Mouse (Mus musculus) gastrocnemius, adult 2 months (tissue): ENCODE results near the gene Akp3. TPM values are rescaled to one million over a fixed set of nuclear protein-coding genes. Genes with fewer than 3 reads are reported as not detected.

Experiments used
- DNase-seq: peaks from one replicate; pipeline ENCODE4 v3.0.0; 2022
- H3K27ac ChIP-seq: fragments of 200-600 bp; 2 replicates; pipeline ENCODE4 v1.8.1; 2022; ENCODE audit warnings: mild to moderate bottlenecking
- H3K4me3 ChIP-seq: fragments of 200-600 bp; 2 replicates; pipeline ENCODE4 v1.8.1; 2022; ENCODE audit warnings: mild to moderate bottlenecking, moderate library complexity
- CTCF ChIP-seq: fragments of 200-600 bp; IDR thresholded peaks from 2 replicates; pipeline ENCODE4 v1.8.1; 2022; ENCODE audit warnings: antibody characterized with exemption, mild to moderate bottlenecking, moderate library complexity
- intact Hi-C: fragments of 180-260 bp; cut with DNase I; formaldehyde crosslinking; loops from one replicate; pipeline ENCODE4 v1.15.1; 2025
- long read RNA-seq, 2 experiments: library from polyadenylated mRNA; stranded (forward); transcript quantifications; one replicate each; pipeline ENCODE4 v2.0.0; 2021
- total RNA-seq, 2 experiments: library from RNA; stranded (reverse); gene quantifications; 2 replicates each; pipeline ENCODE4 v1.2.3; 2021

Gene Akp3
- total RNA-seq, result not detected
- long read RNA-seq, experiment 1, result 0 reads
- long read RNA-seq, experiment 2, result 0 reads

GRCm38 (mm10) chr1:87124673-87125072 lies at the start of gene Akp3:
TSS of gene Akp3 (plus strand) at chr1:87124973.
- intact Hi-C loops, result no loop called here
- Histone ChIP-seq H3K4me3 (no peak within 1 kb of the TSS), H3K27ac (no peak within 1 kb of the TSS)
- no peak for DNase-seq
- no peak for TF ChIP-seq CTCF

DNA sequence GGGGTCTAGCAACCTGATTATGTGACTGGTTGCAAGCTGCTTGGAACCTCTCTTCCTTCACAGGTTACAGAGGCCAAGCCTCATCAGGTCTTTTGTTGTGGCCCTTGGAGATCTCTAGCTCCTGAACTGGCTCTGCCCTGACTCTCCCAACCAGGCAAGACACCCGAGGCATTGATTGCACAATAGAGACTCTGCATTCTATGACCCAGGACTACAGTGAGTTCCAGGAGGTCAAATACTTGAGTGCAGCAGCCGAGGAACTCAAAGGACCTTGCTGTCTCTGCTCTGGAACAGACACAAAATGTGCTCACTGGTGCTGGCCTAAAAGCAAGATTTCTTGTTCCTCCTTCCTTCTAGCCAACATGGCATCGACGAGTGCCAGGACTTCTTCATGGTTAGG lies 38.6 kb upstream of the Akp3 start:
- intact Hi-C loops, result no loop called here
- H3K4me3 ChIP-seq, result no peak overlapping the region
- no peak for TF ChIP-seq CTCF
- no peak for DNase-seq
- H3K27ac ChIP-seq, result no peak overlapping the region

- intact Hi-C loops, result no loop called here
- TF ChIP-seq CTCF, result no peak
- no peak for DNase-seq
Observed at GRCm38 (mm10) chr1:87086964-87087363, 37.8 kb upstream of the Akp3 start.

DNA sequence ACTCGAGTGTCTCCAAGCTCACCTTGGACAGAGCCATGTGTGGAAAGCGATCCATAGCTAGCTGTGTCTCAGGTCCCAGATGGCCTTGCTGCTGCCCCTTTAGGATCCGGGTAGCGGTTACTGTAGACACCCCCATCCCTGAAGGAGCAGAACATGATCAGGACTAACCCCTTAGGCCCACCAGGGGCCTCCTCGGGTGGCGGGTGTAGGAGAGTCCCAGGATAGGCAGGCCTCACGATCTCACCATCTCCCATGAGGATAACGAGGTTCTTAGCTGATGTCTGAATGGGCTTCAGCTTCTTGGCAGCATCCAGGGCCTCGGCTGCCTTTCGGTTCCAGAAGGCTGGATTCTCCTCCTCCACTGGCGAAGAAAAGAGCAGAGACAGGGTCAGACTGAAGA lies 35.5 kb upstream of the Akp3 start:
- DNase-seq, result no peak
- TF ChIP-seq CTCF, result no peak
- intact Hi-C loops, result no loop called here
- Histone ChIP-seq H3K27ac (no peak overlapping the region), H3K4me3 (no peak overlapping the region)

More at GRCm38 (mm10) chr1:87086964-87087363, 37.8 kb upstream of the Akp3 start:
- H3K27ac ChIP-seq, result no peak overlapping the region
- no peak overlapping the region for H3K4me3 ChIP-seq

GRCm38 (mm10) chr1:87089828-87090227 lies 34.9 kb upstream of the Akp3 start, which contains the start of gene Alppl2:
TSS of gene Alppl2 (minus strand) at chr1:87089928.
- intact Hi-C loops, result no loop called here
- DNase-seq, result no peak
- no peak within 1 kb of the TSS for H3K27ac ChIP-seq
- TF ChIP-seq CTCF, result no peak
- no peak within 1 kb of the TSS for H3K4me3 ChIP-seq

GRCm38 (mm10) chr1:87095642-87096041 lies 29.1 kb upstream of the Akp3 start:
- TF ChIP-seq CTCF, result no peak
- intact Hi-C loops, result no loop called here

DNA sequence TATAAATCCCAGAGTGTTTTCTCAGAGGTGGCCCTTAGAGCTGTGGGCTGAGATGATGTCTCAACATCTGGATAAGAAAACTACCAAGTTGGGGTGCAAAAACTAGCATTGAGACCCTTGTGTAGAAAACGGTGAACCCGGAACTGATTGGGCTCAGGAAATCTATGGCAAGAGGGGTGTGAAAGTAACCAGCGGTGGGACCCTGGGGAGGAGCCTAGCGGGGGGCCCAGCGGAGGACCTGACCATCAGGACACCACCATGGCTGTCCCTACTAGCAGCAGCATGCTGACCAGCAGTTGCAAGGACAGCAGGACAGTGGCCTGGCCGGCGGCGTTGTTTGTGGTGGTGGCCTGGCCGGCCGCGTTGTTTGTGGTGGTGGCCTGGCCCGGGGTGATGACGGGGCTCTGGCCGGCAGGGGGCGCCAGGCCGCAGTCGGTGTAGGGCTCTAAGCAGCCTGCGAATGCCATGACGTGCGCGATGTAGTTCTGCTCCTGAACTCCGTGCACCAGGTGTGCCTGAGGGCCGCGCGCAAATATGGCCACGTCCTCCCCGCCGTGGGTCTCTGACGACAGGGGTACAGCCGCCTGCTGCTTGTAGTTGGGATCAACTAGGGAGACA lies 26.3 kb upstream of the Akp3 start:
- DNase-seq, result peak; percentile 81
- Histone ChIP-seq H3K4me3 (no peak overlapping the region), H3K27ac (no peak overlapping the region)
- peak; percentile 83 for TF ChIP-seq CTCF
- intact Hi-C loops, result loop anchor here (2.0 kb wide), 1 partner anchor 88 kb away; no protein-coding TSS in a partner anchor

More at GRCm38 (mm10) chr1:87095642-87096041, 29.1 kb upstream of the Akp3 start:
- Histone ChIP-seq H3K4me3 (no peak overlapping the region), H3K27ac (no peak overlapping the region)
- DNase-seq, result no peak

DNA sequence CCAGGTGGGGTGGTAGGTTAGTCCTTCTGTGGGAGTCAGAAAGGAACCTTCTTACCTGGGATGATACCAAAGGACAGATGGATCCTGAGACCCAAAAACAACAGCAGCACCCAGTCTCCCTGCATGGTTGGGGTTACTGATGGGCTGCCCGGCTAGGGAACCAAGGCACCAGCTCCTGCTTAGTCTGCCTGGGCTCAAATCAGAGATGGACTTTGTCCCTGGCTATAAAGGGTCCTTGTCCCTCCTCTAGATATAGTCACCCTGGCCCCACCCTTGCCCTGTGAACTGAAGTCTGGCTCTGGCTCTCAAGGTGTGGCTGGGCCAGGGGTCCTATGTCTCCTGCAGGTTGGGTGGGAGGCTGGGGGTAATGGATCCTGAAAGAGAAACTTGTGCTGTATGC lies 23.4 kb upstream of the Akp3 start, which contains the start of gene Alpi:
Gene Alpi (minus strand): TSS at position 196 of the 400 bp plus-strand sequence.
- DNase-seq, result no peak
- Histone ChIP-seq H3K27ac (no peak within 1 kb of the TSS), H3K4me3 (no peak within 1 kb of the TSS)
- intact Hi-C loops, result no loop called here
- TF ChIP-seq CTCF, result no peak

DNA sequence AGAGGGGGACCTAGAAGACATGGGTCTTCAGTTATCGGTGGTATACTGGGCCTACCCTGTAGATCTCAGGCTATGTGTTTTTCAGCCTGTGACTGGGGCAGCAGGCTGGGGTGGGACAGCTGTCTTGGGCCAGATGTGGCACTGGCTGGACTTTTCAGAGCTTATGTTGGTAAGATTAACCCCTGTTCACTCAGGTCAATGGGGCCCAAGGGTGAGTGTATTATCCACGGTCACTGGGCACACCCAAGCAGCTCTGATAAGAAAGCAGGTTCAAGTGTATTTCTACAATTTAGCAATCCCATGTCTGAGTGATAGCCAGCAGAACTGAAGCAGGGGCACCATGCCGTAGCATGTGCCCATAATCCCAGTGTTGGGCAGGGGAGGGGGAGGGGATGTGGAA lies 22.7 kb upstream of the Akp3 start:
- H3K4me3 ChIP-seq, result no peak overlapping the region
- H3K27ac ChIP-seq, result no peak overlapping the region
- no peak for TF ChIP-seq CTCF
- DNase-seq, result no peak
- intact Hi-C loops, result no loop called here

GRCm38 (mm10) chr1:87103936-87104335 lies 20.8 kb upstream of the Akp3 start:
- H3K27ac ChIP-seq, result no peak overlapping the region
- DNase-seq, result no peak
- H3K4me3 ChIP-seq, result no peak overlapping the region
- TF ChIP-seq CTCF, result no peak
- intact Hi-C loops, result no loop called here

- intact Hi-C loops, result no loop called here
- Histone ChIP-seq H3K4me3 (no peak overlapping the region), H3K27ac (no peak overlapping the region)
- no peak for TF ChIP-seq CTCF
- no peak for DNase-seq
Observed at GRCm38 (mm10) chr1:87106536-87106935, 18.2 kb upstream of the Akp3 start.

DNA sequence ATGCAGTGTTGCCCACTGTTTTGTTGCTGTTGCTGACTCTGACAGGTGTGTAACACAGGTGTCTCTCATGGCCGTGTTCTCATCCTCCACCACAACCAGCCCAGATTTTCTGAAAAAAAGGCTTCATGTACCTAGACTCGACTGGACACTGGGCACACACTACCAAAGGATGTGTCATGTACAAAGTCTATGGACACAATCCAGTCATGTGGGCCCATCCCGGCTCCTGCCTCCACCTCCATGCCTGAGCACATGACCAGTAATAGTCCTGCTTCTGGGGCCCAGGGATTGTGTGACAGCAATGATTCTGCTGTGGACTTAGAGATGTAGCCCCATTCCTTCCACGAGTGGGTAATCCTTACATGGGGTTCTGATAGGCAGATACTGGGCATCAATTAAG lies 16.2 kb upstream of the Akp3 start:
- intact Hi-C loops, result no loop called here
- Histone ChIP-seq H3K4me3 (no peak overlapping the region), H3K27ac (no peak overlapping the region)
- no peak for TF ChIP-seq CTCF
- DNase-seq, result no peak

DNA sequence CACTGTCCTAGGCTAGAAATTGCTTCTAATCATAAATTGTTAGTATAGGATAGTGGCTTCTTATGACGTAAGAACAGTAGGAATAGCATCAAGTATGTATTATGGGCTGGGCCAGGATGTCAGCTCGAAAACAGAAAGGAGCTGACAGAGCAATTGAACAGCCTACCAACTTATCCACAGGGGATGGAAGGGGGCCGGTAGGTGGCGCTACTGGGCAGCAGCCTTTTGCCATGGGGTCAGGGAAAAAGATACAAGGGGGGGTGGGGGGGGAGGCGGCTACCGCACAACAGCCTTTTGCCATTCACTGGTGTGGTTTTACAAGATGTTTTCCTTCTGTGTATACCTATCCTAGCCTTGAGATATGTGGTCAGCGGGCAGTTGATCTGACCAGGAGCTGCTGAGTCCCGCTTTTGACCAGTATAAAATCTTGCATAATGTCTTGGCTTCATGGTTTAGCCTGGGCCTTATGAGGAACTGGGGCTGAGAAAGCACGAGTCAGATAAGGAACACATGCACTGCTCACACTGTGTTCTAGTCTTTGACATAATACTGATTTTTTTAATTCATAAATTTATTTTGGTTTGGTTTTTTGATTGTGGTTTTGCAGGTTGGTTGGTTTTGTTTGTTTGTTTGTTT lies 12.9 kb upstream of the Akp3 start:
- DNase-seq, result peak; percentile 61
- Histone ChIP-seq H3K27ac (no peak overlapping the region), H3K4me3 (no peak overlapping the region)
- peak; percentile 57 for TF ChIP-seq CTCF
- intact Hi-C loops, result no loop called here

DNA sequence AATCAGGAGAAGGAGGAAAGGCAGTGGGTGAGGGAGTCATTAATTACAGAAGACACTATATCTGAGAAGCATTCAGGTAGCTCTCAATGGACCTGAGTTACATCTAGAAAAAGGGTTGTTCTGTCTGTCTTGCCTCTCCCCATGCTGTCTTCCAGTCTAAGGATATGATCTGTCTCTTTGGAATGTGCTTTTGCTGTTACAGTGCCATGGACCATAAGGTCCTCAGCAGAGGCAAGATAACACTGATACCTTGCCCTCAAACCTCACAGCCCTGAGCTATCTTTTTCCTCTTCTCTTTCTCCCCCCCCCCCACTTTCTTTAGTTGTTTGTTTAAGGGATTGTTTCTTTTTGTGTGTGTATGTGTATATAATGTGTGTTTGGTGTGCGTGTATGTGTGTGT lies 10.0 kb upstream of the Akp3 start:
- intact Hi-C loops, result no loop called here
- no peak for DNase-seq
- H3K4me3 ChIP-seq, result no peak overlapping the region
- H3K27ac ChIP-seq, result no peak overlapping the region
- TF ChIP-seq CTCF, result no peak
